Mouse (Mus musculus) limb, embryonic 14.5 days (tissue): Measurements from ENCODE around the gene Ski. TPM values are rescaled to one million over a fixed set of nuclear protein-coding genes. Genes with fewer than 3 reads are reported as not detected.

Source experiments
- ATAC-seq: fragments of 200-750 bp; cut with Nextera tagmentation; 2 replicates; pipeline ENCODE4 v1.8.0; 2017; ENCODE audit warnings: low read depth, moderate number of reproducible peaks, moderate TSS enrichment; ENCODE audit not compliant: low FRiP score
- DNase-seq: peaks from one replicate; pipeline ENCODE4 v3.0.0-alpha.2; 2015; ENCODE audit warnings: low spot score
- H3K27ac ChIP-seq: fragments of 300-500 bp; sonication (generic); replicated peaks from 2 replicates; pipeline ENCODE4 v1.5.1; 2014; ENCODE audit warnings: low read depth, mild to moderate bottlenecking, low read length, moderate library complexity, mixed read lengths
- H3K27me3 ChIP-seq: fragments of 300-500 bp; sonication (generic); 2 replicates; pipeline ENCODE4 v1.6.1; 2014; ENCODE audit warnings: low read length, mixed read lengths; ENCODE audit not compliant: control insufficient read depth, insufficient read depth
- H3K36me3 ChIP-seq: fragments of 300-500 bp; sonication (generic); 2 replicates; pipeline ENCODE4 v1.6.1; 2014; ENCODE audit warnings: mild to moderate bottlenecking, low read length, moderate library complexity, mixed read lengths; ENCODE audit not compliant: control insufficient read depth, insufficient read depth
- H3K4me1 ChIP-seq: fragments of 300-500 bp; sonication (generic); 2 replicates; pipeline ENCODE4 v1.6.1; 2014; ENCODE audit warnings: antibody characterized with exemption, low read length, mixed read lengths; ENCODE audit not compliant: control insufficient read depth, insufficient read depth
- H3K4me2 ChIP-seq: fragments of 300-500 bp; sonication (generic); replicated peaks from 2 replicates; pipeline ENCODE4 v1.6.1; 2014; ENCODE audit warnings: low read depth, mild to moderate bottlenecking, low read length, moderate library complexity; ENCODE audit not compliant: severe bottlenecking
- H3K4me3 ChIP-seq: fragments of 300-500 bp; sonication (generic); replicated peaks from 2 replicates; pipeline ENCODE4 v1.5.1; 2014; ENCODE audit warnings: low read length
- H3K9ac ChIP-seq: fragments of 300-500 bp; sonication (generic); 2 replicates; pipeline ENCODE4 v1.6.1; 2014; ENCODE audit warnings: mild to moderate bottlenecking, low read depth, low read length, moderate library complexity; ENCODE audit not compliant: severe bottlenecking
- H3K9me3 ChIP-seq: fragments of 300-500 bp; sonication (generic); 2 replicates; pipeline ENCODE4 v1.6.1; 2016; ENCODE audit warnings: low read length; ENCODE audit not compliant: control insufficient read depth
- POLR2A ChIP-seq: fragments of 200-500 bp; IDR thresholded peaks from 2 replicates; pipeline ENCODE4 v1.8.0; 2012; ENCODE audit warnings: inconsistent platforms, mild to moderate bottlenecking, moderate library complexity, borderline replicate concordance; ENCODE audit not compliant: insufficient read depth, insufficient read length; ENCODE audit errors: extremely low read depth
- WGBS: fragments of 180-500 bp; shearing (Covaris S2); extraction: QIAGEN DNeasy Blood & Tissue Kit; methylation state at CpG from one replicate; pipeline ENCODE4 v1.1.7; 2014; 5-methylcytosine and 5-hydroxymethylcytosine counted together
- polyA plus RNA-seq, 2 experiments: library from polyadenylated mRNA; depleted of rRNA in 1 of 2; stranded (reverse) in 1 of 2; unstranded in 1 of 2; fragments of >200 nt; fragmentation: Nextera tagmentation in 1 of 2; extraction: Ambion mirVana in 1 of 2; gene quantifications; 2 replicates each; pipeline versions ENCODE4 v1.2.1 to v1.2.3; 2012 to 2014

Ski gene
- polyA plus RNA-seq, 2 experiments: 44.0 to 88.7 TPM

DNA sequence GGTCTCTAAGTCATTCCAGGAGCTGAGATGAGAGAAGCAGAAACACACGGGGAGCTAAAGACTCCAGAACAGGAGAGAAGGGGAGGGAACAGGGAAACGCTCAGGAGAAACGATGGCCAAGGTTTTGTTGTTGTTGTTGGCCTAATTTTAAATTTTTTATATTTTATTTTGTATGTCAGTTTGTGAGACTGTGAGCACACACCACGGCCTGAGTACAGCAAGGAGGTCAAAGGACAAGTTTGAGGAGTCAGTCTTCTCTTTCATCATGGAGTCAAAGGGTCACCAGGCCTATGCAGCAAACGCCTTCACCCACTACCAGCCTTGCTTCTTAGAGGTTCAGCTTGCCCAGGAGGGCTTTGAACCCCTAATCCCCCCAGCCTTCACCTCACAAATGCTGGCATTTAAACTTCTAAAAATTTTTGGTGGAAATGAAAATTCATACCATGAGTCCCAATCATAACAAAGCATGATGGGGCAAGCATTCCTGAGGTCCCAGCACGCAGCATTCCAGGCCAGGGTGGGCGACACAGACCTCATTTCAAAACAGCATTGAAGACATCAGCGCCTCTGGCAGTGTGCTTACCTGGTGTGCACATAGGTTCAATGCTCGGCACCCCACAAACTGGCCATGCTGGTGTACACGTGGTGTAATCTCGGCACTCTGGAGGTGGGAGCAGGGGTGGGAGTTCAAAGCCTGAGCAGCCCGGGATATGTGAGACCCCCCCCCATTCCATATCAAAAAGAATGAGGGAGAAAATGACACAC is 82.9 kb downstream of the Ski start:
- H3K4me2 ChIP-seq: no peak overlapping the region
- no peaks in the 10 kb centered on the region for H3K9me3 ChIP-seq

DNA sequence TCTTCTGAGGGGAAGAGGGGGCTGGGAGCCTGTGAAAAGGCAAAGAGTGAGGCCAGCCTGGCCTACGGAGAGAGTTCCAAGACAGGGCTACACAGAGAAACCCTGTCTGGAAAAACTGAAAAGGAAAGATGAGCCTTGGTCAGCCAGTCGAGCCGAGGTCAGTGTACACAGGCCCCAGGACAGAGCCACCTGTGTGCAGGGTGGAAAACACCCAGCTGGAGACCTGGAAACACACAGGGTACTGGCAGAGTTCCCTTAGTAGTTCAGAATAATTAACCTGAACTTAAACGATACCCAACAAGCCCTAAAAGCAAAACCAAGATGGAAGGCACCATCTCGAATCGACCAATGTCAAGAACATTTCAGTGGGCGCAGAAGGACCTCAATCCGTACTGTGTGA is 83.9 kb downstream of the Ski start:
- H3K27ac ChIP-seq: no peak overlapping the region
- no peak overlapping the region for H3K4me2 ChIP-seq
- no peak overlapping the region for H3K9ac ChIP-seq
- no peak for TF ChIP-seq POLR2A
- 84% methylated on average over 8 of the region's 8 CpGs for WGBS
- peaks cover 88% of the 10 kb centered on the region for H3K4me1 ChIP-seq
- no peaks in the 10 kb centered on the region for H3K9me3 ChIP-seq
- H3K27me3 ChIP-seq: no peaks in the 10 kb centered on the region
- H3K36me3 ChIP-seq: no peaks in the 10 kb centered on the region
- ATAC-seq: no peak
- no peak for DNase-seq
- H3K4me3 ChIP-seq: no peak overlapping the region

More for the DNA sequence above, 82.9 kb downstream of the Ski start:
- peaks cover 88% of the 10 kb centered on the region for H3K4me1 ChIP-seq
- no peak for ATAC-seq
- H3K9ac ChIP-seq: no peak overlapping the region
- peak overlapping the region; percentile 10; the same call in 1 of the 2 replicates for H3K27ac ChIP-seq
- WGBS: 65% methylated on average over 12 of the region's 12 CpGs
- TF ChIP-seq POLR2A: no peak
- DNase-seq: no peak
- no peaks in the 10 kb centered on the region for H3K27me3 ChIP-seq
- no peak overlapping the region for H3K4me3 ChIP-seq
- H3K36me3 ChIP-seq: no peaks in the 10 kb centered on the region

DNA sequence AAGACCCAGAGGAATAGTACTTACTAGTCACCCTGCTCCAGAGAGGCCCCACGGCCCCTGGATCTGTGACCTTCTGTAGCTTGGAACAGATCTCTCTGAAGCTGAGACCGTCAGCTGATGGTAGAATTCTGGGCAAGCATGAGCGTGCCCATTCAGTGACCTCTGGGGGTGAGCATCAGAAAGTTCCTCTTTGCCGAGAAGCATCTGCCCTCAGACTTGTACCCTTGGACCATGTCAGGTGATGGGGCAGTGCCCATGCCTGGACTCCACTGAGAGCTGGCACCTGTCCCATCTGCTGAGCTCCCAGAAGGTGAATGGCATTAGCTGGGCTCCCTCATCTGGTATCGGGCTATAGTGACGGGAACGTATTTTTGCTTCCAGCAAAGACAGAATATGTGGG is 84.5 kb downstream of the Ski start:
- Histone ChIP-seq H3K27me3 (no peaks in the 10 kb centered on the region), H3K4me1 (peaks cover 88% of the 10 kb centered on the region), H3K36me3 (no peaks in the 10 kb centered on the region), H3K27ac (no peak overlapping the region), H3K4me2 (no peak overlapping the region), H3K9me3 (no peaks in the 10 kb centered on the region), H3K4me3 (no peak overlapping the region), H3K9ac (no peak overlapping the region)
- TF ChIP-seq POLR2A: no peak
- DNase-seq (no peak), ATAC-seq (no peak)
- WGBS: 80% methylated on average over 7 of the region's 7 CpGs

DNA sequence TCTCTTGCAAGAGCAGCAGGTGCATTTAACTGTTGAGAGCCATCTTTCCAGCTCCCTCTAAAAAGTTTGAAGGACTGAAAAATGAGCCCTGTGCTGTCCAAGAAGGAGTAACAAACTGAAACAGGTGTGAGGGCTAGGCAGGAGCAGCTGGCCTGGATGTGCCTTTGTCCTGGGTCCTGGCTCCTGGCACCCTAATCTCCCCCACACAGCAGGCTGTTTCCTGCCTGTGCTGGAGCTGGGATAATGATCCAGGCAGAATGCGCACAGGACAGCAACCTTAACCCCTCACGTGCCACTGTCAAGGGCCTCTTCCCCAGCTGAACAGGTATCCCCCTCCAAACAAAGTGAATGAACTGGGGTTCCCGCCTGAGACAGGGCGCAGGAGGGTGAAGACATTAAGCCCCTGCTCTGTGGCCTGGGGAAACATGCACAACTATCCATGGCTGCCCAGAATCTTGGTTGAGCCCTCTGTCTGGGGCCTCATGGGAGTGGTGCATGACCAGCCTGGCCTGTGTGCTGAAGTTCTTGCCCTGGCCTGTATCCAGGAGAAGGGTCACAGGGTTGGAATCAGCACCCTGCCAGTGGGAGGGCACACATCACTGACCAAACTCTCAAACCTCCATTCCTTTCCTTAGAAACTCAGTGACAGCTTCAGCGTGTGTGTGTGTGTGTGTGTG is 86.3 kb downstream of the Ski start:
- no peak for TF ChIP-seq POLR2A
- DNase-seq (peak; percentile 68), ATAC-seq (peak; percentile 71)
- Histone ChIP-seq H3K9ac (no peak overlapping the region), H3K4me2 (no peak overlapping the region), H3K36me3 (no peaks in the 10 kb centered on the region), H3K9me3 (no peaks in the 10 kb centered on the region), H3K4me3 (no peak overlapping the region), H3K4me1 (peaks cover 72% of the 10 kb centered on the region), H3K27me3 (no peaks in the 10 kb centered on the region), H3K27ac (peak overlapping the region; percentile 33; the same call in 1 of the 2 replicates)
- 57% methylated on average over 5 of the region's 5 CpGs for WGBS

DNA sequence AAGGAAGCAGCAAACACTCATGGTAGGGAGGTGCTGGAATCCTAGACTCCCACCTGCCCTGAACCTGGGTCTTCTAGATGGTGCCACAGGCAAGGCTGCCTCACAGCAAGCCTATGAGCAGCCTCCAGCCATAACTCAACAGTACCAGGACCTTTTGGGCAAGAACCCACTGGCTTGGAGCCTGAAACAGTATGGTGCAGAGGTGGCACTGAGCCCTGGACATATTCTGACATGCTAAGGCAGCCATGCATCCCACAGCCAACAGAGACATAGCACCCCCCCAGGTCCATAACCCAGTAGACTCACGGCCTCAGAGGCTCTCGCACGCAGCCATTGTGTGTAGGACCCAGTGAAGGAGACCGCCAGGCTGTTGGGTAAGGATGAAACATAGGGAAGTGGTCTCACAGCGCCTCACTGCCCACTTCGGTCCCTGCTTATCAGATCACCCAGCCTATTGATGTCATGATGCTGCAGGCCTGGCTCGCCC is 87.7 kb downstream of the Ski start:
- ATAC-seq: no peak
- Histone ChIP-seq H3K27ac (peak overlapping the region; percentile 88), H3K4me1 (peaks cover 68% of the 10 kb centered on the region), H3K27me3 (no peaks in the 10 kb centered on the region), H3K4me2 (peak overlapping the region; percentile 26; the same call in 1 of the 2 replicates), H3K4me3 (no peak overlapping the region), H3K9ac (0 out of 2 replicates have a peak overlapping the region, but pooled peaks have one; percentile 16), H3K36me3 (no peaks in the 10 kb centered on the region), H3K9me3 (no peaks in the 10 kb centered on the region)
- WGBS: 70% methylated on average over 7 of the region's 7 CpGs
- DNase-seq: no peak
- TF ChIP-seq POLR2A: no peak
